Mouse (Mus musculus): ENCODE results near the gene Map1b. TPM values are rescaled to one million over a fixed set of nuclear protein-coding genes. Genes with fewer than 3 reads are reported as not detected.

Map1b gene
- polyA plus RNA-seq, 1 experiment from 2014 or later: 23.4 TPM

DNA sequence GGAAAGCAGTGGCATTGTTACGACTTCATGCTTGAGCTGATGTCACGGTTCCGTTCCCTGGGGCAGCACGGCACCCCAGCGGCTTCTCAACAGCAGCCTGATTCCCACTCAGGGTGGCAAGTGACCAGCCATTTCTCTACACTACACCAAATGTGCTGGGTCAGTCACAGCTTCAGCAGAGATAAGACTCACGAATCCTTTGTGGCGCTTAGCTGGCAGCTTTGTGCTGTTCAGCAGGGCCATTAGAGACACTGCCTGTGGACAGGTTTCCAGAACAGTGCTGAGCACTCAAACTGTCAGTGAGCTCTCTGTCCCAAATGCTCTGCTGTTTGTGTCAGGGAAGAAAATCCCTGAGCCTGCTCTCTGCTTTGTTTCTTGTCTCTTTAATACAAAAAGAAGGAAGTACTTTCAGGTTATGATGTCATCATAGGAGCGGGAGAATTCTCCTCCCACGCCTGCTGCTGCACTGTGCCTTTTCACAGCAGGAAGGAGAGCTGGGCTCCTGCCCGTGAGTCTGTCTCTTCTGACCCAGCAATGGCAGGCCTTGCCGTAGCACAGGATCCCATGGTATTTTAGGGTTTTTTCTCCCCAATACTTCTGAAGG lies 103.8 kb downstream of the Map1b start:
- Histone ChIP-seq H3K9me3 (replicated peaks; ENCODE audit: low read length) (no peaks in the 10 kb centered on the region), H3K27ac (peak overlapping the region; percentile 76), H3K4me1 (replicated peaks; ENCODE audit: insufficient read depth, low read length) (0 out of 2 replicates have a peak, but pooled peaks cover 15% of the 10 kb centered on the region), H3K27me3 (ENCODE audit: insufficient read depth, low read length) (no peaks in the 10 kb centered on the region), H3K4me3 (replicated peaks; ENCODE audit: low read depth, low read length) (no peak overlapping the region), H3K9ac (ENCODE audit: low read depth, low read length) (no peak overlapping the region), H3K4me2 (ENCODE audit: low read length) (no peak overlapping the region), H3K36me3 (ENCODE audit: insufficient read depth, low read length) (peaks cover 14% of the 10 kb centered on the region; the same call in 1 of the 2 replicates)
- 27% methylated on average over 11 of the region's 11 CpGs for WGBS
- no peak for TF ChIP-seq CTCF (IDR thresholded peaks at IDR 0.05; ENCODE audit: low read depth)
- ATAC-seq (replicated peaks; ENCODE audit: low FRiP score, low read depth): 0 out of 2 replicates have a peak, but pooled peaks have one; percentile 45
- peak; percentile 81 for DNase-seq (ENCODE audit: low spot score)

- WGBS: 91% methylated on average over 3 of the region's 3 CpGs
- TF ChIP-seq CTCF (IDR thresholded peaks at IDR 0.05; ENCODE audit: low read depth): no peak
- Histone ChIP-seq H3K36me3 (ENCODE audit: insufficient read depth, low read length) (peaks cover 14% of the 10 kb centered on the region; the same call in 1 of the 2 replicates), H3K4me3 (replicated peaks; ENCODE audit: low read depth, low read length) (no peak overlapping the region), H3K4me2 (ENCODE audit: low read length) (no peak overlapping the region), H3K27ac (peak overlapping the region; percentile 76; the same call in 1 of the 2 replicates), H3K9ac (ENCODE audit: low read depth, low read length) (no peak overlapping the region), H3K9me3 (replicated peaks; ENCODE audit: low read length) (no peaks in the 10 kb centered on the region), H3K4me1 (replicated peaks; ENCODE audit: insufficient read depth, low read length) (0 out of 2 replicates have a peak, but pooled peaks cover 15% of the 10 kb centered on the region), H3K27me3 (ENCODE audit: insufficient read depth, low read length) (no peaks in the 10 kb centered on the region)
- no peak for ATAC-seq (replicated peaks; ENCODE audit: low FRiP score, low read depth)
- no peak for DNase-seq (ENCODE audit: low spot score)
Observed at GRCm38 (mm10) chr13:99411761-99412160, 104.6 kb downstream of the Map1b start.

DNA sequence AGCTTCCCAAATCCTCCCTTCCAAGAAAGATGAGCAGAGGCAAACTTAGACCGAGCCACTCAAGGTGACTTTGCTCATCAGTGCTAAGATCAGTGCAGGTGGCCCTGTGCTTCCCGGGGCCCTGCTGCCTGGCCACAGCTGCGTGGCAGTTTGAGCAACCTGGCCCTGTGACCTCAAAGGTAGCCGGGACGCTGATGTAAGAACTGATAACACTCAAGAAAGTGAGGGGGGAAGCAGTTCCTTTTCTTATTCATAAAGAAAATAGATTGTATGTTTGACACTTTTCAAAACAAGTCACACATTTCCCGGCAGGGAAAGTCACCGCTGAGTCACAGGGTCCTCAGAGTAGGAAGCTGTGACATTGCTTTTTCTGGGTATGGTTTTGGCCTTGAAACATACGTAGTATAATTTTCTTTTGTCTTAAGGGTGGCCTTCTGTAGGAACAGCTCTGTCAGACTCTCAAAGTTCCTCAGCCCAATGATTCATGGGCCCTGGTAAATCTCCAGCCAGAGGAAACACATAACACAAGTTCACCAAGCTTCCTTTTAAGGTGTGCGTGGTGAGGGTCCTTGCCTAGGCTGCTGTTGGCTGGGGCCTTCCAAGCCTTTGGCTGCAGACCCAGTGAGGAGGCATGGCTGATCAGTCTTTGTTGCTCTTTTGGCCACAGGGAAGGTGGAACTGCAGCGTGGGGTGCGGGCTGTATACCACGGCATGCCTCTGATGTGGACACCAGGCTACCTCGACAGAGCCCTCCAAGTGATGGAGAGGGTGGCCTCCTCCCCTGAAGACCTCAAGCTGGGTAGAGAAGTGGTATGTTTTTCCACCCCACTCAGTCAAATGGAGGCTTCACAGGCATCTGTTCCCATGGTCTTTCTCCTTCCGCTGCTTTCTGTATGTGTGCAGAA lies 105.5 kb downstream of the Map1b start:
- TF ChIP-seq CTCF (IDR thresholded peaks at IDR 0.05; ENCODE audit: low read depth): no peak
- Histone ChIP-seq H3K4me1 (replicated peaks; ENCODE audit: insufficient read depth, low read length) (0 out of 2 replicates have a peak, but pooled peaks cover 15% of the 10 kb centered on the region), H3K4me3 (replicated peaks; ENCODE audit: low read depth, low read length) (no peak overlapping the region), H3K36me3 (ENCODE audit: insufficient read depth, low read length) (peaks cover 14% of the 10 kb centered on the region; the same call in 1 of the 2 replicates), H3K9me3 (replicated peaks; ENCODE audit: low read length) (no peaks in the 10 kb centered on the region), H3K4me2 (ENCODE audit: low read length) (no peak overlapping the region), H3K9ac (ENCODE audit: low read depth, low read length) (no peak overlapping the region), H3K27me3 (ENCODE audit: insufficient read depth, low read length) (no peaks in the 10 kb centered on the region), H3K27ac (no peak overlapping the region)
- 66% methylated on average over 14 of the region's 14 CpGs for WGBS
- ATAC-seq (replicated peaks; ENCODE audit: low FRiP score, low read depth) (no peak), DNase-seq (ENCODE audit: low spot score) (no peak)

- no peaks in the 10 kb centered on the region for H3K27me3 ChIP-seq (ENCODE audit: insufficient read depth, low read length)
- no peak for DNase-seq (ENCODE audit: low spot score)
- 0 out of 2 replicates have a peak, but pooled peaks cover 11% of the 10 kb centered on the region for H3K4me1 ChIP-seq (replicated peaks; ENCODE audit: insufficient read depth, low read length)
- H3K27ac ChIP-seq: no peak overlapping the region
- no peak overlapping the region for H3K4me2 ChIP-seq (ENCODE audit: low read length)
- H3K36me3 ChIP-seq (ENCODE audit: insufficient read depth, low read length): peaks cover 13% of the 10 kb centered on the region; the same call in 1 of the 2 replicates
- no peak for ATAC-seq (replicated peaks; ENCODE audit: low FRiP score, low read depth)
- H3K9ac ChIP-seq (ENCODE audit: low read depth, low read length): no peak overlapping the region
- 77% methylated on average over 2 of the region's 2 CpGs for WGBS
- no peak for TF ChIP-seq CTCF (IDR thresholded peaks at IDR 0.05; ENCODE audit: low read depth)
- no peaks in the 10 kb centered on the region for H3K9me3 ChIP-seq (replicated peaks; ENCODE audit: low read length)
- no peak overlapping the region for H3K4me3 ChIP-seq (replicated peaks; ENCODE audit: low read depth, low read length)
Observed at GRCm38 (mm10) chr13:99409216-99409615, 107.1 kb downstream of the Map1b start.

- Histone ChIP-seq H3K9me3 (replicated peaks; ENCODE audit: low read length) (no peaks in the 10 kb centered on the region), H3K27me3 (ENCODE audit: insufficient read depth, low read length) (no peaks in the 10 kb centered on the region), H3K27ac (no peak overlapping the region), H3K4me1 (replicated peaks; ENCODE audit: insufficient read depth, low read length) (peaks cover 4% of the 10 kb centered on the region; the same call in 1 of the 2 replicates), H3K36me3 (ENCODE audit: insufficient read depth, low read length) (0 out of 2 replicates have a peak, but pooled peaks cover 5% of the 10 kb centered on the region), H3K4me3 (replicated peaks; ENCODE audit: low read depth, low read length) (no peak overlapping the region), H3K9ac (ENCODE audit: low read depth, low read length) (no peak overlapping the region), H3K4me2 (ENCODE audit: low read length) (no peak overlapping the region)
- ATAC-seq (replicated peaks; ENCODE audit: low FRiP score, low read depth): no peak; the same call in 1 of the 2 replicates
- DNase-seq (ENCODE audit: low spot score): peak; percentile 72
- 41% methylated on average over 4 of the region's 4 CpGs for WGBS
- no peak for TF ChIP-seq CTCF (IDR thresholded peaks at IDR 0.05; ENCODE audit: low read depth)
Observed at GRCm38 (mm10) chr13:99399373-99399772, 117.0 kb downstream of the Map1b start.

DNA sequence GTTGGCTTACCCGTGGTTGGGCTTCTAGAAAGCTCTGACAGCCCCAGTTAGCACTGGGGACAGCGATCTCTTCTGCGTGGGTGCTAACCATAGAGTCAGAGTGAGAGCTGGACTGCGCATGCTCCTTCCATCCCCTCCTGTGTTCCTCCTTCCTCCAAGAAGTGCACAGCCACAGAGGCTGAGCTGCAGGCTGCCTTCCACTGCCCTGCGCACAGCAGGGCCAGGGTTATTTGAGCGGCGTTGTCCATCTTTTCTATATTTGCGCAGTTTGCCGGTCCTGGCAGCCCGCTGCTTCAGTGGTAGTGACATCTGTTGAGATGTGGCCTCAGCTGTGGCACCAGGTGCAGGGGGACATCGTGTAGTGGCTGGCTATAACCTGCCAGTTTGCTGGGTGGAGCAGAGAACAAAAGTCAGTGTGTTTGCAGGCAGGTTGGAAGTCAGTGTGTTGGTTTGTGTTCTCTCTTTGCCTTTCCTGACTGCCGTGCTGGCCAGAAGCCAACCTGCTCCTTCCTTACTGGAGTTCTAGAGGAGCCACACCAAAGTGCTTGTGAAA lies 118.1 kb downstream of the Map1b start:
- Histone ChIP-seq H3K9ac (ENCODE audit: low read depth, low read length) (no peak overlapping the region), H3K4me2 (ENCODE audit: low read length) (no peak overlapping the region), H3K4me1 (replicated peaks; ENCODE audit: insufficient read depth, low read length) (peaks cover 4% of the 10 kb centered on the region; the same call in 1 of the 2 replicates), H3K27ac (peak overlapping the region; percentile 3; the same call in 1 of the 2 replicates), H3K9me3 (replicated peaks; ENCODE audit: low read length) (no peaks in the 10 kb centered on the region), H3K4me3 (replicated peaks; ENCODE audit: low read depth, low read length) (no peak overlapping the region), H3K36me3 (ENCODE audit: insufficient read depth, low read length) (no peaks in the 10 kb centered on the region), H3K27me3 (ENCODE audit: insufficient read depth, low read length) (no peaks in the 10 kb centered on the region)
- WGBS: 81% methylated on average over 12 of the region's 12 CpGs
- no peak for TF ChIP-seq CTCF (IDR thresholded peaks at IDR 0.05; ENCODE audit: low read depth)
- DNase-seq (ENCODE audit: low spot score) (no peak), ATAC-seq (replicated peaks; ENCODE audit: low FRiP score, low read depth) (no peak)
